Mouse (Mus musculus) neural tube, embryonic 12.5 days (tissue): Measurements from ENCODE around the gene Cd52. TPM values are rescaled to one million over a fixed set of nuclear protein-coding genes. Genes with fewer than 3 reads are reported as not detected.

Source experiments
- polyA plus RNA-seq: library from polyadenylated mRNA; unstranded; fragments of >200 nt; fragmentation: Nextera tagmentation; extraction: Ambion mirVana; gene quantifications from 2 replicates; pipeline ENCODE4 v1.2.1, GENCODE M21; 2016

Cd52 gene
- polyA plus RNA-seq, 1 experiment from 2014 or later = 7.2 TPM

Other genes with a start within 250 kb of the Cd52 start
- 28.7 and 29.2 TPM in 2 replicates for gene Rps6ka1, start 207.3 kb downstream of the Cd52 start, polyA plus RNA-seq
- gene Hmgn2, start 126.4 kb downstream of the Cd52 start, polyA plus RNA-seq = 2,314 and 2,342 TPM in 2 replicates
- 41.1 and 42.7 TPM in 2 replicates for gene Dhdds, start 94.2 kb downstream of the Cd52 start, polyA plus RNA-seq
- 0.84 and 1.9 TPM in 2 replicates for gene Lin28a, start 76.2 kb downstream of the Cd52 start, polyA plus RNA-seq
- not detected in 2 replicates for gene Zfp683, start 41.2 kb downstream of the Cd52 start, polyA plus RNA-seq
- 0.65 and 1.5 TPM in 2 replicates for gene Crybg2, start 34.3 kb downstream of the Cd52 start, polyA plus RNA-seq
- gene Ubxn11, start 7.5 kb upstream of the Cd52 start, polyA plus RNA-seq = 7.3 and 8.0 TPM in 2 replicates
- 312 and 336 TPM in 2 replicates for gene Sh3bgrl3, start 33.7 kb upstream of the Cd52 start, polyA plus RNA-seq
- 26.3 and 30.3 TPM in 2 replicates for gene Cep85, start 92.0 kb upstream of the Cd52 start, polyA plus RNA-seq
- gene Gm7534, start 107.9 kb upstream of the Cd52 start, polyA plus RNA-seq = not detected in 2 replicates
- gene Catsper4, start 132.3 kb upstream of the Cd52 start, polyA plus RNA-seq = not detected in 2 replicates
- gene Cnksr1, start 143.3 kb upstream of the Cd52 start, polyA plus RNA-seq = 0.13 and 0.19 TPM in 2 replicates
- gene E130218I03Rik, start 148.6 kb upstream of the Cd52 start, polyA plus RNA-seq = 0.45 and 0.84 TPM in 2 replicates
- 18.6 and 18.9 TPM in 2 replicates for gene Zfp593, start 150.5 kb upstream of the Cd52 start, polyA plus RNA-seq
- gene Gm30191, start 151.9 kb upstream of the Cd52 start, polyA plus RNA-seq = 0.33 TPM in 1 of 2 replicates, not detected in the other
- 9.7 and 10.2 TPM in 2 replicates for gene Grrp1, start 159.0 kb upstream of the Cd52 start, polyA plus RNA-seq
- gene Pdik1l, start 192.8 kb upstream of the Cd52 start, polyA plus RNA-seq = 28.1 and 31.9 TPM in 2 replicates
- gene Trim63, start 220.0 kb upstream of the Cd52 start, polyA plus RNA-seq = 2.1 and 2.9 TPM in 2 replicates
- not detected in 2 replicates for gene Slc30a2, start 248.1 kb upstream of the Cd52 start, polyA plus RNA-seq